Mouse (Mus musculus) embryonic facial prominence, embryonic 15.5 days (tissue): ENCODE measurements at regions not wholly inside any gene's neighbourhood (a gene's known extent, or its start where the extent isn't known, plus 50 kb on each side); places are given as distances from the start of the nearest gene placed in this dataset.

ENCODE experiments used
- ATAC-seq: fragments of 200-750 bp; cut with Nextera tagmentation; 2 replicates; pipeline ENCODE4 v1.8.0; 2017; ENCODE audit warnings: low read depth, moderate TSS enrichment; ENCODE audit not compliant: insufficient number of reproducible peaks, low FRiP score, low TSS enrichment
- H3K27ac ChIP-seq: fragments of 300-500 bp; sonication (generic); replicated peaks from 2 replicates; pipeline ENCODE4 v1.5.1; 2015; ENCODE audit warnings: mild to moderate bottlenecking, inconsistent platforms
- H3K27me3 ChIP-seq: fragments of 300-500 bp; sonication (generic); 2 replicates; pipeline ENCODE4 v1.6.1; 2015; ENCODE audit warnings: inconsistent platforms
- H3K36me3 ChIP-seq: fragments of 300-500 bp; sonication (generic); 2 replicates; pipeline ENCODE4 v1.6.1; 2015; ENCODE audit warnings: mild to moderate bottlenecking, inconsistent platforms
- H3K4me1 ChIP-seq: fragments of 300-500 bp; sonication (generic); 2 replicates; pipeline ENCODE4 v1.6.1; 2015; ENCODE audit warnings: inconsistent platforms
- H3K4me2 ChIP-seq: fragments of 300-500 bp; sonication (generic); replicated peaks from 2 replicates; pipeline ENCODE4 v1.6.1; 2015; ENCODE audit warnings: mild to moderate bottlenecking, inconsistent platforms
- H3K4me3 ChIP-seq: fragments of 300-500 bp; sonication (generic); replicated peaks from 2 replicates; pipeline ENCODE4 v1.5.1; 2015; ENCODE audit warnings: mild to moderate bottlenecking, inconsistent platforms
- H3K9ac ChIP-seq: fragments of 300-500 bp; sonication (generic); 2 replicates; pipeline ENCODE4 v1.6.1; 2015; ENCODE audit warnings: inconsistent platforms
- H3K9me3 ChIP-seq: fragments of 300-500 bp; sonication (generic); replicated peaks from 2 replicates; pipeline ENCODE4 v1.6.1; 2016; ENCODE audit warnings: inconsistent platforms
- WGBS: fragments of 180-500 bp; shearing (Covaris S2); methylation state at CpG from one replicate; pipeline ENCODE4 v1.1.7; 2015; 5-methylcytosine and 5-hydroxymethylcytosine counted together

DNA sequence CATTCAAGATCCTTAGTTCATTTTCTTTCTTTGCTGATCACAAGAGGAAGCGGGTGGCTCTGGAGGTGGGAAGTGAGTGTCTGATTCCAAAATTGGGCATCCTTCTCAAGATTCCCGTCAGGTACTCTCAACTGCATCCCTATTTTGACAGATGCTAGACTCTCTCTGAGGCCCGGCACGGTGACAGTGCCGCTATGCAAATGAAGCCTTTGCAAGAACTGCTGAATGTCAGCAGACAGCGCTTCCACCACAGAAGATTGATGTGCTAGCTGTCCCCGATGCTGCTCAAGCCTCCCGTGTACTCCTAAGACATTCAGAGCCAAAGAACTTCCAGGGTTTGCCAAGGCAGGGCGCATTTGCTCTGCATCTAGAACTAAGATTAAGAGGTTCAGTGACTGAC, 50.9 kb upstream of the Cpne4 start:
- Histone ChIP-seq H3K4me1 (no peaks in the 10 kb centered on the region), H3K9ac (no peak overlapping the region)

DNA sequence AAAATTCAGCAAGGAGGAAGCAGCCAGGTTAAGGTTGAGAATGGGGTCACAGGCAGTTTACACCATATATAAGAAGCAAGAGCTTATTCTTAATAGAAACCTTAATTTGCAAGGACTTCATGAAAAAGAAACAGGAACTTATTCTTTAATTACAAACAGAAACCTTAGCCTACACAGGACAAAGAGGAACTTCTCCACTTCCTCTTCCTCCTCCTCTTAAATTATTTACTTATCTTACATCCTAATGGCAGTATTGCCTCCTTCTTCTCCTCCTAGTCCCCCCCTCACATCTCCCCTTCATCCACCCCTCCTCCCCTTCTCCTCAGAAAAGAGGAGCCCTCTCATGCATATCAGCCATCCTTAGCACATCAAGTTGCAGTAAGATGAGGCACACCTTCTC, 56.4 kb upstream of the Cpne4 start:
- Histone ChIP-seq H3K9ac (no peak overlapping the region), H3K36me3 (no peaks in the 10 kb centered on the region), H3K27me3 (no peaks in the 10 kb centered on the region), H3K4me2 (no peak overlapping the region), H3K4me3 (no peak overlapping the region), H3K4me1 (no peaks in the 10 kb centered on the region), H3K9me3 (no peaks in the 10 kb centered on the region), H3K27ac (no peak overlapping the region)
- no peak for ATAC-seq

More for the DNA sequence above, 50.9 kb upstream of the Cpne4 start:
- no peak overlapping the region for H3K4me2 ChIP-seq
- ATAC-seq = no peak
- H3K9me3 ChIP-seq = no peaks in the 10 kb centered on the region
- no peaks in the 10 kb centered on the region for H3K27me3 ChIP-seq
- H3K36me3 ChIP-seq = no peaks in the 10 kb centered on the region
- no peak overlapping the region for H3K4me3 ChIP-seq
- WGBS = 79% methylated on average over 9 of the region's 9 CpGs
- no peak overlapping the region for H3K27ac ChIP-seq

DNA sequence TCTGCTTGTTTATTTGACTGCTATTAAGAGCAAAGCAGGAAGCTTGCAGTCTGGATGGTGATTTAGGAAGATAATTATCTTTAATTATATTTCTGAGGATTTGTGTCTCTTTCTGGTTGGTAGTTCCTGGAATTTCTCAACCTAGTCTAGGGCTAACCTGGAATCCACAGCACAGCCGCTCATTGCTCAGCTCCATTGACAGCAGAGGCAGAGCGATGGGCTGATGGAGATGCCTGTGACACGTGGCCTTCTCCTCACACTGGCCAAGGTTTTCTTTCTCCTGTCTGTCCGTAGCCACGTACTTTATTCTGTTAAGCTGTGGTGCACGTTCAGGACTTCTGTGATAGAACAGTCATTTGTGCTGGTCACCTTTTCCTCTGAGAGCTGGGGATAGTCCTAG, 57.7 kb upstream of the Cpne4 start:
- Histone ChIP-seq H3K9ac (no peak overlapping the region), H3K9me3 (no peaks in the 10 kb centered on the region), H3K4me2 (no peak overlapping the region), H3K36me3 (no peaks in the 10 kb centered on the region), H3K27ac (no peak overlapping the region), H3K4me1 (no peaks in the 10 kb centered on the region), H3K27me3 (no peaks in the 10 kb centered on the region), H3K4me3 (no peak overlapping the region)
- WGBS = 79% methylated on average over 6 of the region's 6 CpGs
- ATAC-seq = no peak

DNA sequence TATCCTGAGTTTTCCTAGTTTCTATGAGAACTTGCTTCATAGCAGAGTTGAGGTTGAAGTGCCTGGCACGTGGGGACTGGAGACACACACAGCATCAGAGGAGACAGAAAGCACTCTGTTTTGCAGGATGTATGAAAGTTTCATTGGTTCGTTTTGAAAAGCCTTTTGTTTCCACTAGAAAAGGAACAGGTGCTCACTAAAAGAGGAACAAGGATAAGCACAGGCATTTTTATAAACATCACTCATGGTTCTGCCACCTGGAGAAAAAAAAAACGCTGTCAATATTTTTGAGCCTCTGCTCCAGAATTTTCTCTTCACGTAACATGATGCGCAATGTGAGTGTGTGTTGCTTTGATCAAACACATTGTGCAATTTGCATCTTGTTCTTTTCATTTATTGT, 64.6 kb upstream of the Cpne4 start:
- WGBS = 68% methylated on average over 5 of the region's 5 CpGs
- no peak for ATAC-seq
- H3K4me1 ChIP-seq = no peaks in the 10 kb centered on the region

DNA sequence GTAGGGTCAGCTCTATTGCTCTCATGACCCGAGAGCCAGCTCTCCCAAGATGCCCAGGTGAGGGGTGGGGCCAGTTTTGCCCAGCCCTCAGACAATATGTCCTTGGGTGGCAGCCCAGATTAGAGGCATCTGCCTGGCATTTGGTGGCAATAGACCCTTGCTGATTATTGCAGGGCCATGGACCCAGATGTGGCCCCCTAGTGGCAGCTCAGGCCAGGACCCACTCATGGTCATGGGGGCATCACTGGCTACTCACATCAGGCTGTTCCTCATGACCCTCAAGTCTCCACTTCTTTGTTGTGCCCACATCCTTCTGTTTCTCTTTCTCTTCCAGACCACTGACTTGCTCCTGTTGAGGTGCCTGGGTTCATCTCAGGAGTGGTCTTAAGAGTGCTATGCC, 66.4 kb upstream of the Cpne4 start:
- WGBS = 39% methylated on average over 1 of the region's 1 CpGs
- no peaks in the 10 kb centered on the region for H3K36me3 ChIP-seq
- H3K4me2 ChIP-seq = no peak overlapping the region
- H3K4me3 ChIP-seq = no peak overlapping the region
- H3K4me1 ChIP-seq = no peaks in the 10 kb centered on the region
- H3K9me3 ChIP-seq = no peaks in the 10 kb centered on the region
- no peak overlapping the region for H3K27ac ChIP-seq
- no peak for ATAC-seq
- H3K27me3 ChIP-seq = no peaks in the 10 kb centered on the region
- H3K9ac ChIP-seq = no peak overlapping the region

More for the DNA sequence above, 64.6 kb upstream of the Cpne4 start:
- Histone ChIP-seq H3K27ac (no peak overlapping the region), H3K9ac (no peak overlapping the region), H3K4me3 (no peak overlapping the region), H3K4me2 (no peak overlapping the region), H3K36me3 (no peaks in the 10 kb centered on the region), H3K9me3 (no peaks in the 10 kb centered on the region), H3K27me3 (no peaks in the 10 kb centered on the region)

DNA sequence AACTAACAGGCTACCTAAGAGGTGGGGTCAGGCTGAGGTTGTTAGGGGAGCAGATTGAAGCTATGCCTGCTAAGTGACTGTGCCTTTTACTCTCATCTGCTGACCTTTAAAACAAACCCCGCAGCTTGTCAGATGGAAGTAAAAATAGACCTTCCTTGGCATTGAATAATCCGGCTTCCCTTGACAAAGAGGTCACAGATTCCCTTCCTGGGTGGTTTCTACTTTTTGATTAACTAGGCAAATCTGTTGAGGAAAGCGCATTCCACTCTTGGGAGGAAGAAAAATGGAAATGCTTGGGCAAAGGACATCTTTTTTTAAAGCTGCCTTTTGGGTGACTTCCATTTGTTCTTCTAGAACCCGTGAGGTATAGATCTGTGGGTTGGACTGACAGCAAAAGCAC, 72.3 kb upstream of the Cpne4 start:
- WGBS = 72% methylated on average over 4 of the region's 4 CpGs
- Histone ChIP-seq H3K27ac (no peak overlapping the region), H3K9ac (no peak overlapping the region), H3K27me3 (no peaks in the 10 kb centered on the region), H3K4me3 (no peak overlapping the region), H3K36me3 (no peaks in the 10 kb centered on the region), H3K4me1 (no peaks in the 10 kb centered on the region), H3K9me3 (no peaks in the 10 kb centered on the region), H3K4me2 (no peak overlapping the region)
- ATAC-seq = no peak

DNA sequence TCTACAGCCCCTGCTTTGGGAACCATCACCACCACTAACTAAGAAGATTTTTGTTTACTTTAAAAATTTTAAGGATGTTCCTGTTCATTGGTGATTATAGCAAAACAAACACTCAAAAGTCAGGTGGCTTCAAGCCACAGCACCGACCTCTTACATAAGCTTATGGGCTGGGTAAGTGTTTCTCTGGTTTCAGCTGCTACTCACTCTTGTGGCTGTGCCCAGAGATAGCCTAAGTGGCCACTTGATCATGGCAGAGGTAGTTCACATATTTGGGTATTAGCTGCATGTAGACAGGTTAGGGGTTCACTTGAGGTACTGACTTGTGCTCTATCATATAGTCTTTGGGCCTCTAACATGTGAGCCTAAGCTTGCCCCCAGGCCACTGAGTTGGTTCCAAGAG, 79.8 kb upstream of the Cpne4 start:
- no peaks in the 10 kb centered on the region for H3K27me3 ChIP-seq
- no peak for ATAC-seq
- H3K9me3 ChIP-seq = no peaks in the 10 kb centered on the region
- H3K36me3 ChIP-seq = no peaks in the 10 kb centered on the region
- 76% methylated on average over 1 of the region's 1 CpGs for WGBS
- no peak overlapping the region for H3K4me3 ChIP-seq
- no peak overlapping the region for H3K4me2 ChIP-seq
- no peak overlapping the region for H3K27ac ChIP-seq
- H3K4me1 ChIP-seq = no peaks in the 10 kb centered on the region
- no peak overlapping the region for H3K9ac ChIP-seq

DNA sequence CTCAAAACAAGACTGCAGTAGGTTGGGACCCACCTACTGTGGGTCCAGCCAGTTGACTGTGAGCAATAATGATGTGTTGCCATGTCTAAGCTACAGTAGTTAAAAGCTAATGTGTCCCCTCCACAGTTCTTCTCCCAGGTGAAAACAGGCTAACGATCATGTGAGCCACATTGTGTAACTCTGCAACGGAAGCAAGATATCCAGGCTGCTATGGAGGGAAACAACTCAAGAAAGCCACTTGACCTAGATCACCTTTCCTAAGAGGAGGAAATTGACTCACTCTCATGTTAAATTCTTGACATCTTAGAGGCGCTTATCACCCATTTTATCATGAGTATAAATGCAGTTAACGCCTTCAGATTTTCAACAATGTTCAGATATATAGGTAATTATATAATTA, 83.4 kb upstream of the Cpne4 start:
- Histone ChIP-seq H3K9me3 (no peaks in the 10 kb centered on the region), H3K27ac (no peak overlapping the region), H3K27me3 (no peaks in the 10 kb centered on the region), H3K4me3 (no peak overlapping the region), H3K9ac (no peak overlapping the region), H3K4me1 (no peaks in the 10 kb centered on the region), H3K4me2 (no peak overlapping the region), H3K36me3 (no peaks in the 10 kb centered on the region)
- no peak for ATAC-seq
- 91% methylated on average over 4 of the region's 4 CpGs for WGBS

DNA sequence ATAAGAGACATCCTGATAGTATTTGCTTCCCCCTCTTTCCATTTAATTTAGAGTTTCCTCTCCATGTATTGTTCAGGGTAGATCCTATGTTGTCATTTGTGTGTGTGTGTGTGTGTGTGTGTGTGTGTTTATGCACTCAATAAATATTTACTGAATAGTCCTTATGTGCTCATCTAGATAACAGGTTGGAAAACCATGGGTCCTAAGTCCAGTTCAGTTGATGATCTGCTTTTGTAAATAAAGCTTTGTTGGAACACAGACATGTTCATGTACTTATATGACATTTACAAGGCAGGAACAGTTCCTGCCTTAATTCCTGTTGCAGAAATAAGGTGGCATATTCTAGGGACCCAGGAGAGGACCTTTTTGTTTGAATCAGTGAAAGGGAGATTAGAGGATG, 87.0 kb upstream of the Cpne4 start:
- H3K9ac ChIP-seq = no peak overlapping the region
- no peaks in the 10 kb centered on the region for H3K9me3 ChIP-seq
- H3K4me2 ChIP-seq = no peak overlapping the region
- H3K36me3 ChIP-seq = no peaks in the 10 kb centered on the region
- no peak for ATAC-seq
- no peak overlapping the region for H3K4me3 ChIP-seq
- no peak overlapping the region for H3K27ac ChIP-seq
- no peaks in the 10 kb centered on the region for H3K4me1 ChIP-seq
- H3K27me3 ChIP-seq = no peaks in the 10 kb centered on the region

DNA sequence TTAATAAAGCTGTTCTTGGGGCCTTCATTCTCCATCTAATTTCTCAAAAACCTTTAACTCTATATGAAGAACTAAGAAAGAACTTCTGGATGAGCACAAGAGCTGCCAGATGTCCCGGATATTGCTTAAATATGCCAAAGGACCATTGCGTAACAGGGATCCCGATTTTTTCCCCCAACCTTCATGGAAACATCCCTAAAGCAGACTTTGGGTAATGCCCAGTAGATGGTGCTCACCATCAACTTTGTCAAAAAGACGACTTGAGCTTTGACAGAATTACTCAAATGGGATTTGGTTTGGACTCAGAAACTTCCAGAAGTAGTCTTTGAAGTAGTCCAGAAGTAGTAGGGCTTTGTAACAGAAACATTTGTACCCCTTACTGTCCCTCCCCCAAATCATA, 89.5 kb upstream of the Cpne4 start:
- Histone ChIP-seq H3K9ac (no peak overlapping the region), H3K36me3 (no peaks in the 10 kb centered on the region), H3K4me1 (no peaks in the 10 kb centered on the region), H3K4me2 (no peak overlapping the region), H3K27me3 (no peaks in the 10 kb centered on the region), H3K9me3 (no peaks in the 10 kb centered on the region), H3K27ac (no peak overlapping the region), H3K4me3 (no peak overlapping the region)
- WGBS = 28% methylated on average over 4 of the region's 4 CpGs
- no peak for ATAC-seq

DNA sequence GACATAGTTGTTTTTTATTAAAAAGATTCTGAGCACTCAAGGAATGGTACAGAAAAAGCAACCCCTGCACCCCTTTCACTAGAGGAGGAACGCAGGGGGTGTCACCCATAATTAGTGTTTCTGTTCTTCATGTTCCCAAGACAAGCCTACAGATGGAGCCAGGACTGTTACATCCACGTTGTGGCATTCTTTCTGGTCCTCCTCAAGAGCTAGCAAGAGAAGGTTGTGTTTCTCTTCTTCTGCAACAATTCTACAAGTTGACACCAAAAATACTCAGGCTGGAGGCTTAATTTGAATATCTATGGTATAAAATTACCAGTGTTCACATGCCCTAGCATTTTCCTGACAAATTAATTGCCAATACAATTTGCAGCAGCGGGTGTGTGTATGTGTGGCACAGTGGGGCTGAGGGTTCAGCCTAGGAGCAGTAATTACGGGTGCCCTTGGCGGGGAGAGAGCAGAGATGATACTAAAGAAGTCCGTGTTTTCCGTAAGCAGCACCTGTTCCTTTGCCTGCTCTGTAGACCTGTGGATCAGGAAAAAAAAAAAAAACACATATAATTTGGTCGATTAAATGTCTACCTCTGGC, 98.4 kb upstream of the Cpne4 start:
- Histone ChIP-seq H3K27me3 (no peaks in the 10 kb centered on the region), H3K9ac (no peak overlapping the region)

DNA sequence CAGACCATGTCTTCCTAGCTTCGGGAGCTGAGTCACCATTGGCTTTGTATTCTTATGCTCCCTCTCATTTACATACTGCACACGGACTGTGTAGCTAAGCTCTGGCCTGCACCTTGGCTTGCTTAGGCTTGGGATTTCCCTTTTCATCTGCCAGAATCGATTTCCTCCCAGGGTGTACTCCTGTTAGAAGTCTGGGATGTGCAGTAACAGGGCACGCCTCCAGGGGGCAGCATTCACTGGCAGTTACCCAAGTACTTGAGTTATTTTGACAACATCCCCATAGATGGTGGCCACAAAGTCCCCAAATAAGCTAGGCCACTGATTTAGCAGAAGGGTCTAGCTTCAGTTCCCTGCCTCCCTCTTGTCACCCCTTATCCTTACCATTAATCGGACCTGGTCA, 102.2 kb upstream of the Cpne4 start:
- Histone ChIP-seq H3K9me3 (no peaks in the 10 kb centered on the region), H3K4me1 (no peaks in the 10 kb centered on the region), H3K27ac (no peak overlapping the region), H3K4me2 (no peak overlapping the region), H3K36me3 (no peaks in the 10 kb centered on the region), H3K9ac (no peak overlapping the region), H3K4me3 (no peak overlapping the region), H3K27me3 (no peaks in the 10 kb centered on the region)
- WGBS = 48% methylated on average over 5 of the region's 5 CpGs
- no peak for ATAC-seq

More for the DNA sequence above, 98.4 kb upstream of the Cpne4 start:
- H3K4me3 ChIP-seq = no peak overlapping the region
- H3K4me1 ChIP-seq = no peaks in the 10 kb centered on the region
- no peak overlapping the region for H3K27ac ChIP-seq
- ATAC-seq = no peak
- 62% methylated on average over 8 of the region's 8 CpGs for WGBS
- H3K9me3 ChIP-seq = no peaks in the 10 kb centered on the region
- H3K4me2 ChIP-seq = no peak overlapping the region
- H3K36me3 ChIP-seq = no peaks in the 10 kb centered on the region
